8 mouse cellular contexts compared by ENCODE assay signal in genomic region chr17:68004581-68005330, GRCm38 (mm10). TPM values are rescaled to one million over a fixed set of nuclear protein-coding genes. Genes with fewer than 3 reads are reported as not detected.
A peak's percentile ranks its signal among the peaks of the same experiment; 100 is the strongest.
DNase-seq lines count a peak whose midpoint lies in the region; ATAC-seq and TF ChIP-seq lines count a peak whose summit lies in the region.

No protein-coding gene starts in this region.

- H3K4me3 ChIP-seq in kidney, embryonic 16.5 days (ENCODE audit: low read length) = peak overlapping the region; percentile 63
- peak overlapping the region; percentile 68 for H3K4me3 ChIP-seq in forebrain, embryonic 15.5 days
- peak overlapping the region; percentile 38 to 56 for H3K4me3 ChIP-seq in liver, embryonic 14.5 days (ENCODE audit: insufficient read depth in 1 of 2, low read depth in 2 of 2, low read length in 2 of 2)
- peak overlapping the region; percentile 65 for H3K4me3 ChIP-seq in neural tube, embryonic 11.5 days (ENCODE audit: low read depth, low read length)

- H3K27me3 ChIP-seq in kidney, embryonic 16.5 days (ENCODE audit: insufficient read depth, low read length) = no peaks in the 10 kb centered on the region
- H3K27me3 ChIP-seq in forebrain, embryonic 15.5 days = no peaks in the 10 kb centered on the region
- H3K27me3 ChIP-seq in liver, embryonic 14.5 days (ENCODE audit: control insufficient read depth, insufficient read depth, low read length) = no peaks in the 10 kb centered on the region
- H3K27me3 ChIP-seq in neural tube, embryonic 11.5 days (ENCODE audit: control insufficient read depth, insufficient read depth, low read length) = no peaks in the 10 kb centered on the region

- H3K27ac ChIP-seq in kidney, embryonic 16.5 days (ENCODE audit: low read length) = peak overlapping the region; percentile 95
- H3K27ac ChIP-seq in forebrain, embryonic 15.5 days (replicated peaks) = peak overlapping the region; percentile 80
- H3K27ac ChIP-seq in liver, embryonic 14.5 days = no peak overlapping the region
- H3K27ac ChIP-seq in neural tube, embryonic 11.5 days (ENCODE audit: low read depth, low read length) = peak overlapping the region; percentile 39

- no peaks in the 10 kb centered on the region for H3K36me3 ChIP-seq in kidney, embryonic 16.5 days (ENCODE audit: insufficient read depth, low read length)
- no peaks in the 10 kb centered on the region for H3K36me3 ChIP-seq in forebrain, embryonic 15.5 days
- H3K36me3 ChIP-seq in liver, embryonic 14.5 days (replicated peaks; ENCODE audit: control insufficient read depth, insufficient read depth, low read depth) = no peaks in the 10 kb centered on the region
- no peaks in the 10 kb centered on the region for H3K36me3 ChIP-seq in neural tube, embryonic 11.5 days (ENCODE audit: control insufficient read depth, insufficient read depth, low read length)

- TF ChIP-seq CTCF in liver, embryonic 14.5 days (IDR thresholded peaks at IDR 0.05; ENCODE audit: low read depth) = no peak

- peaks cover 31% of the 10 kb centered on the region for H3K4me1 ChIP-seq in kidney, embryonic 16.5 days (ENCODE audit: insufficient read depth, low read length)
- H3K4me1 ChIP-seq in forebrain, embryonic 15.5 days = peaks cover 16% of the 10 kb centered on the region
- H3K4me1 ChIP-seq in liver, embryonic 14.5 days (replicated peaks; ENCODE audit: control insufficient read depth in 2 of 2, insufficient read depth in 2 of 2, low read length in 1 of 2) = peaks cover 0 to 5% of the 10 kb centered on the region in 2 experiments; a peak in 2 of 4 replicates
- peaks cover 8% of the 10 kb centered on the region; the same call in 1 of the 2 replicates for H3K4me1 ChIP-seq in neural tube, embryonic 11.5 days (ENCODE audit: control insufficient read depth, insufficient read depth, low read length)

- DNase-seq in kidney, postnatal 14 days = no peak
- no peak for DNase-seq in liver, embryonic 14.5 days (ENCODE audit: low read depth in 3 of 3, low spot score in 3 of 3)
- peak; percentile 35 for DNase-seq in neural tube, embryonic 11.5 days (ENCODE audit: low spot score)
- DNase-seq in cerebellum, postnatal 36 days = no peak
- no peak for DNase-seq in ovary, postnatal 10 days (ENCODE audit: low spot score)
- no peak for DNase-seq in frontal cortex, postnatal 10 days (ENCODE audit: low spot score in 2 of 2)

- H3K9me3 ChIP-seq in kidney, embryonic 16.5 days (ENCODE audit: low read length) = peaks cover 2% of the 10 kb centered on the region; the same call in 1 of the 2 replicates
- H3K9me3 ChIP-seq in forebrain, embryonic 15.5 days = no peaks in the 10 kb centered on the region
- no peaks in the 10 kb centered on the region; the same call in 1 of the 2 replicates for H3K9me3 ChIP-seq in liver, embryonic 14.5 days (ENCODE audit: control insufficient read depth, low read length)
- no peaks in the 10 kb centered on the region for H3K9me3 ChIP-seq in neural tube, embryonic 11.5 days (ENCODE audit: control insufficient read depth, low read length)

- 2% methylated on average over 10 of the region's 10 CpGs for WGBS in kidney, embryonic 16.5 days
- WGBS in forebrain, embryonic 15.5 days = 11% methylated on average over 10 of the region's 10 CpGs
- WGBS in liver, embryonic 14.5 days (ENCODE audit: insufficient replicate concordance) = 6% methylated on average over 10 of the region's 10 CpGs
- 5% methylated on average over 10 of the region's 10 CpGs for WGBS in neural tube, embryonic 11.5 days

- peak overlapping the region; percentile 70 for H3K9ac ChIP-seq in kidney, embryonic 16.5 days (replicated peaks; ENCODE audit: low read length)
- peak overlapping the region; percentile 50 for H3K9ac ChIP-seq in forebrain, embryonic 15.5 days (replicated peaks)
- no peak overlapping the region for H3K9ac ChIP-seq in liver, embryonic 14.5 days (replicated peaks)
- H3K9ac ChIP-seq in neural tube, embryonic 11.5 days (ENCODE audit: low read length) = peak overlapping the region; percentile 69; the same call in 1 of the 2 replicates

- peak; percentile 61; the same call in 1 of the 2 replicates for ATAC-seq in kidney, embryonic 16.5 days (ENCODE audit: low FRiP score, low TSS enrichment)
- ATAC-seq in forebrain, embryonic 15.5 days (replicated peaks) = peak; percentile 45
- ATAC-seq in liver, embryonic 14.5 days (ENCODE audit: insufficient read depth) = 0 out of 2 replicates have a peak, but pooled peaks have one; percentile 5
- ATAC-seq in neural tube, embryonic 11.5 days (ENCODE audit: insufficient read depth, low FRiP score, low TSS enrichment) = peak; percentile 26; the same call in 1 of the 2 replicates

- peak overlapping the region; percentile 75 for H3K4me2 ChIP-seq in kidney, embryonic 16.5 days (replicated peaks; ENCODE audit: low read depth, low read length)
- peak overlapping the region; percentile 92 for H3K4me2 ChIP-seq in forebrain, embryonic 15.5 days (replicated peaks)
- H3K4me2 ChIP-seq in liver, embryonic 14.5 days (ENCODE audit: low read depth) = peak overlapping the region; percentile 68
- peak overlapping the region; percentile 45 for H3K4me2 ChIP-seq in neural tube, embryonic 11.5 days (ENCODE audit: low read depth)

- no peak for TF ChIP-seq EP300 in liver, embryonic 14.5 days (IDR thresholded peaks at IDR 0.05; ENCODE audit: low read depth)

RNA-seq across cellular contexts. Expression of gene Arhgap28, which starts 0.8 kb away (rescaled TPM):
- polyA plus RNA-seq in kidney, embryonic 16.5 days (2015; fragmentation: Nextera tagmentation; extraction: Ambion mirVana) = 22.9 and 24.9 TPM in 2 replicates
- polyA plus RNA-seq in forebrain, embryonic 15.5 days (2015; fragmentation: Nextera tagmentation; extraction: Ambion mirVana) = 5.4 and 5.7 TPM in 2 replicates
- 0.42 and 0.57 TPM in 2 replicates for polyA plus RNA-seq in liver, embryonic 14.5 days (2012; rRNA removed)
- polyA plus RNA-seq in liver, embryonic 14.5 days (2014; fragmentation: Nextera tagmentation; extraction: Ambion mirVana) = 0.91 and 0.97 TPM in 2 replicates
- 46.5 and 47.9 TPM in 2 replicates for polyA plus RNA-seq in neural tube, embryonic 11.5 days (2014; fragmentation: Nextera tagmentation; extraction: Ambion mirVana)

Comparison
In these comparisons a context has a peak if more than half of its experiments do, and no peak if none do; other contexts are left out.
1. ATAC-seq: peak in every context shown above with its lines; median percentile 61 in kidney, embryonic 16.5 days; 45 in forebrain, embryonic 15.5 days; 26 in neural tube, embryonic 11.5 days; 5 in liver, embryonic 14.5 days.